In genomic region chr6:131245081-131245480, GRCm38 (mm10) we compare ENCODE assay signal across 17 mouse cellular contexts. TPM values are rescaled to one million over a fixed set of nuclear protein-coding genes. Genes with fewer than 3 reads are reported as not detected.
"Had no signal": no experiment of that assay in that cellular context is flagged by ENCODE, and none has a peak within 500 bp of the region (broad histone marks: within the 10 kb centered on the region; RNA-seq: fewer than 3 reads in every experiment).

No protein-coding gene starts in this region.

- H3K4me3 ChIP-seq: limb, embryonic 13.5 days; midbrain, embryonic 13.5 days; myocyte; neural tube, embryonic 15.5 days had no signal

- H3K36me3 ChIP-seq: limb, embryonic 13.5 days; midbrain, embryonic 13.5 days; neural tube, embryonic 15.5 days had no signal

- H3K9ac ChIP-seq: limb, embryonic 13.5 days; midbrain, embryonic 13.5 days; neural tube, embryonic 15.5 days had no signal

- H3K4me1 ChIP-seq: limb, embryonic 13.5 days; midbrain, embryonic 13.5 days; neural tube, embryonic 15.5 days had no signal

- ATAC-seq: intestine, postnatal 0 days; midbrain, embryonic 13.5 days had no signal

- DNase-seq: kidney, adult 8-10 months; kidney, postnatal 36 days; left cerebral cortex, postnatal 4 days; lung, postnatal 4 days; right cerebral cortex, postnatal 4 days; spleen, adult 18-20 months; thymus, adult 18-20 months; thymus, postnatal 14 days had no signal

- H3K27me3 ChIP-seq: limb, embryonic 13.5 days; midbrain, embryonic 13.5 days; neural tube, embryonic 15.5 days had no signal

- H3K27ac ChIP-seq: kidney, postnatal 0 days; limb, embryonic 13.5 days; midbrain, embryonic 13.5 days; neural tube, embryonic 15.5 days had no signal

RNA-seq across cellular contexts. Expression of gene Klra2, which starts 2.1 kb away (rescaled TPM):
- polyA plus RNA-seq: limb, embryonic 13.5 days; midbrain, embryonic 13.5 days; midbrain, postnatal 0 days; neural tube, embryonic 11.5 days; neural tube, embryonic 15.5 days; stomach, embryonic 14.5 days had no signal
